Mouse (Mus musculus) layer of hippocampus, adult 8-10 months (tissue): ENCODE measurements at regions not wholly inside any gene's neighbourhood (a gene's known extent, or its start where the extent isn't known, plus 50 kb on each side); places are given as distances from the start of the nearest gene placed in this dataset.
"Not testable (repeated sequence)": the region's sequence is repeated elsewhere in the genome, so short reads cannot be mapped to it uniquely, and the experiment has no call there.

Source experiments
- DNase-seq, 2 experiments: peaks; one replicate each; pipeline ENCODE4 v3.0.0; 2022; ENCODE audit warnings: low spot score in 2 of 2

- DNase-seq = no peak
Measured at GRCm38 (mm10) chr5:4248422-4248821, 56.3 kb downstream of the Mterf1b start.

GRCm38 (mm10) chr5:4254280-4254679, 62.1 kb downstream of the Mterf1b start:
- not testable (repeated sequence) for DNase-seq

- no peak for DNase-seq
Measured at GRCm38 (mm10) chr5:4257048-4257750, 65.0 kb downstream of the Mterf1b start.

- no peak for DNase-seq
Measured at GRCm38 (mm10) chr5:4259260-4259659, 67.1 kb downstream of the Mterf1b start.

GRCm38 (mm10) chr5:4262666-4263065, 70.5 kb downstream of the Mterf1b start:
- DNase-seq = no peak

GRCm38 (mm10) chr5:4263560-4264160, 71.5 kb downstream of the Mterf1b start:
- DNase-seq = peak; percentile 7 to 13

- DNase-seq = no peak
Measured at GRCm38 (mm10) chr5:4267717-4268116, 75.5 kb downstream of the Mterf1b start.

GRCm38 (mm10) chr5:4273001-4273400, 80.8 kb downstream of the Mterf1b start:
- DNase-seq = no peak

- DNase-seq = no peak
Measured at GRCm38 (mm10) chr5:4303616-4304015, 111.4 kb downstream of the Mterf1b start.

- no peak for DNase-seq
Measured at GRCm38 (mm10) chr5:4304201-4304600, 112.0 kb downstream of the Mterf1b start.

GRCm38 (mm10) chr5:4308514-4308913, 116.3 kb downstream of the Mterf1b start:
- DNase-seq = no peak

- no peak for DNase-seq
Measured at GRCm38 (mm10) chr5:4311169-4311568, 119.0 kb downstream of the Mterf1b start.

- peak; percentile 18 for DNase-seq
Measured at GRCm38 (mm10) chr5:4311599-4311998, 119.4 kb downstream of the Mterf1b start.

- no peak for DNase-seq
Measured at GRCm38 (mm10) chr5:4312675-4313074, 120.5 kb downstream of the Mterf1b start.

- DNase-seq = no peak
Measured at GRCm38 (mm10) chr5:4322634-4323386, 130.6 kb downstream of the Mterf1b start.

GRCm38 (mm10) chr5:4323387-4323704, 131.2 kb downstream of the Mterf1b start:
- peak in 1 of 2 experiments; percentile 6 for DNase-seq

- no peak for DNase-seq
Measured at GRCm38 (mm10) chr5:4325813-4326212, 133.6 kb downstream of the Mterf1b start.

GRCm38 (mm10) chr5:4326309-4327014, 134.3 kb downstream of the Mterf1b start:
- DNase-seq = no peak

GRCm38 (mm10) chr5:4335683-4336082, 143.5 kb downstream of the Mterf1b start:
- no peak for DNase-seq

GRCm38 (mm10) chr5:4341956-4342355, 149.8 kb downstream of the Mterf1b start:
- no peak for DNase-seq

GRCm38 (mm10) chr5:4344458-4344857, 152.3 kb downstream of the Mterf1b start:
- DNase-seq = no peak

GRCm38 (mm10) chr5:4348334-4348733, 156.2 kb downstream of the Mterf1b start:
- no peak for DNase-seq
